Mouse (Mus musculus): ENCODE measurements around the gene Crb3.

Crb3 gene

DNA sequence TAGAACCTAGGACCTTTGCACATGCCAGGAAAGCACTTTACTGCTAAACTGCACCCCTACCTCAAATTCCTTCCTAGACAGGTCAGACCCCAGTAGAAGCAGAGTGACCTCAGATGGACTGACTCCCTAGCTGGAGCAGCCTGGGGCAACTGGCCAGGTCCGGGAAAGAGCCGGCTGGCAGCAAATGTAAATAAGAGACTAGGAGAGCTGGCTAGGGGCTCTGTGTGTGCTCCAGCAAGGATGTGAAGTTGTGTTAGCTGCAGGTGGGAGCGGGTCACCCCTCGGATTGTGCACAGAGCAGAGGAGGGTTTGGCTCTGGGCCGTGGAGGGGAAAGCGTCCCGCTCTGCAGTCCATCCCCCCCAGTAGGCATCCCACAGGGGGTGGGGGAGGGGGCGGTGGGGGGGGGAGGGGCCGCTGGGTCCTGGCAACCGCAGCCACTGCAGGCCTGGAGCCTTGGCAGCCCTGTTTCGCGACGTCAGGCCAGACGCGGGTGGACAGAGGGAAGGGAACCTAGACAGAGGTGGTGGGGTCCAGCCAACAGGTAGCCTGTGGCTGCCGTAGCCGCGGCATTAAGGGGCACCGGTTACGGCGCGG is at the start of gene Crb3:
Gene Crb3 (plus strand): TSS at position 215 of the 595 bp plus-strand sequence.
- no peak for DNase-seq (ENCODE audit: low spot score in 2 of 2)

DNA sequence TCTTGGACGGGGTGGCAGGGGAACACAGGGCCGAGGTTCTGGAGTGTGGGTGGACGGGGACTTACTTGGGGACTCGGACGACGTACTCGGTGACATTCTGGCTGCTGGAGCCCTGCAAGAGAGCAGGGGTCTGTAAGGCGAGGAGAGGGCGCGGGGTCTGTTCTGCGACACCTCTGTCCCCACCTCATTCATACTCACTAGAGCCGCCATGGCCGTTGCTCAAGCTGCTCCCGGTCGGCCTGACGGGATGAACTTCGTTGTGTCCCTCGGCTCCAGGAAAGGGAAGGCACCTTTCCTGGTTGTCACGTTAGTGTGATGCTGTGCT is 48.0 kb upstream of the Crb3 start:
- no peak for DNase-seq (ENCODE audit: low spot score in 2 of 2)

DNA sequence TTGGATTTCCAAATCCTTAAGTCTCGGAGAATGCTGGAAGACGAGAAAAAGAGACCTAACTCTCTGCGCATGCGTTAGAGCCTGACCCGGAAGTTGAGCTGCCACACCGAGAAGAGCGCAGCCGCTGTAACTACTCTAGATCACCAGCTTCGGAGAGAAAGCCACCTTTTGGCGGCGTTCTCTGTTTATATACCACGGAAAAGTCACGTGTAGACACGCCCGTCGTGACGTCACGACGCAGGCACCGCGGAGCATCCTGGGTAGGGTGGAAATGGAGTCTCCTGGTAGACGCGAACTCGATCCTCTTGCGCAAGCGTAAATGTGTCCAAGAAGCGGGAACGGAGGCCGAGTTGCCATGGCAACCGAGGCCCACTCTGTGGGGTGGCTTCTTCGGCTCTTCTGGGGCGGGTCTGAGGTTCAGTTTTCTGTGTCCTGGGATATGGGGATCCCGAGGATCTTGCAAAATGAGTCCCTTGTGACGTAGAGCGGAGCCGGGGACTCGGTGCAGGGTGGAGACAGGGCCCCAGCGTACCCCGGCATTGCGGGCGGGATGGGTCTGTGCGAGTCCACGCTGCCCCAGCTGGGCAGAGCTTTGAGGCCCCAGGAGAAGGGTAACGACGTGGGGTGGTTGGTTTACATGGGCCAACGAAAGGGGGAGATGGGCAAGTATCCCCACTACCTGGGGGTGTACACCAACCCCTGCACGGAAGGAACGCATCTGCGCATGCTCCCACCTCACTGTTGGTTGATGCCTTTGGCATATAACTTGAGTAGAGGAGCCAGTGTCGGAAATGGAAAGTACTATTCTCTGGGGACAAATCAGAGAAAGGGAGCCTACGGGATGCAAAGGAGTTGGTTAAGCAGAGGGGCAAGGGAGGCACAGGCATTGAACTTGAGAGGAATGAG is 47.4 kb upstream of the Crb3 start, which contains the start of the genes Gtf2f1 and Gm17949:
Gene Gtf2f1 (minus strand): TSS at position 53 of the 906 bp plus-strand sequence.
Gene Gm17949 (plus strand): TSS at position 234 of the 906 bp plus-strand sequence.
- DNase-seq (ENCODE audit: low spot score in 2 of 2) = peak; percentile 90 to 91

DNA sequence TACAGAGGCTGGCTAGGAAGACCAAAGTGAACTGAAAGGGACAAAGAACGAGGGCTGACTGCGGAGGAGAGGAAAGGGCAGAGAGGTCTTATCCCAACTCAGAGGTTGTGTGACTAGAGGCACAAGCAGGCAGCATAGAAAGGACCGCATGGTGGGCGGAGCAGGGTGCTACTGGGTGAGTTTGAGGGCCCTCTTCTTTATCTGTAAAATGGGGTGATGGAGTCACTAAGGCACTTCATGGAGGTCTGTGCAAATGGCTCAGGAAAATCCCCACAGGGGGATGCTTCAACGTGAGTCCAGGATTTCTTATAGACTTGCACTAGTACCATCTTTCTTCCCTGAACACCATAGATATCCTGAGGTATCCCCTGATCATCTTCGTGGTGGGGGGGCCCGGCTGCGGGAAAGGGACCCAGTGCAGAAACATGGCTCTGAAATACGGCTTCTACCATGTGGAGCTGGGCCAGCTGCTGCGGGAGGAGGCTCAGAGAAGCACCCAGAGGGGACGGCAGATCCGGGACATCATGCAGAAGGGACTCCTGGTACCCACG is 46.6 kb upstream of the Crb3 start:
- no peak for DNase-seq (ENCODE audit: low spot score in 2 of 2)

DNA sequence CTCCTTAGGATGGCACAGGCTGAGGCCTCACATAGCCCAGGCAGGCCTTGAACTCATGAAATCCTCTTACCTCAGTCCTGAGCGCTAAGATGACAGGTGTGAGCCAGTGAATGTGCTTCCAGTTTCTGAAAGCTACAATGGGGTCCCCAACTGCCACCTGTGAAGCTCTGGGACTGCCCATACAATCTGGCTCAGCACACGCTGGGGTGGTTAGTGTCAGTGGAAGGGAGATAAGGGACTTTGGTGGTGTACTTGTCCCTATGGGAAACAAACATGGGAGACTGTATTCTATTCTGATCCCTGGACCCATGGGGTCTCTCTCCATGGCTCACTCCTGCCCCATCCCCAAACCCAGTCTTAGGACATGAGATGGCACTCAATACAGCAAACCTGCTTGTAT is 39.2 kb upstream of the Crb3 start:
- DNase-seq (ENCODE audit: low spot score in 2 of 2) = no peak

DNA sequence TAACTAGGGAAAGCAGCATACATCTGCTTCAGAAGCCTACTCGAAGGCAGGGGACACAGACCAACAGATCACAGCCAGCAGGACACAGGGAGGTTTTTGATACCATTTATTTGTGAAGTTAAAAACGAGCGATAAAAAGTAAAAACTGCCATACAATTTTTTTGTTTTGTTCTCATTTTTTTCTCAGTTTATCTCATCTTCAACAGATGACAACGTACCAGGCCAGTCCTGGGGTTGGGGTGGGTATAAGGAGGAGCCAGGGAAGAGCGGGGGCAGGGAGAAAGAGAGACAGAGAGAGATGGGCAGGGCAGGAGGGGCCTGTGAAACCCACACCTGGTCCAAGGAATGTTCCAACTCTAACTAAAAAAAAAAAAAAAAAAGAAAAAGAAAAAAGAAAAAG is 37.9 kb upstream of the Crb3 start:
- no peak for DNase-seq (ENCODE audit: low spot score in 2 of 2)

DNA sequence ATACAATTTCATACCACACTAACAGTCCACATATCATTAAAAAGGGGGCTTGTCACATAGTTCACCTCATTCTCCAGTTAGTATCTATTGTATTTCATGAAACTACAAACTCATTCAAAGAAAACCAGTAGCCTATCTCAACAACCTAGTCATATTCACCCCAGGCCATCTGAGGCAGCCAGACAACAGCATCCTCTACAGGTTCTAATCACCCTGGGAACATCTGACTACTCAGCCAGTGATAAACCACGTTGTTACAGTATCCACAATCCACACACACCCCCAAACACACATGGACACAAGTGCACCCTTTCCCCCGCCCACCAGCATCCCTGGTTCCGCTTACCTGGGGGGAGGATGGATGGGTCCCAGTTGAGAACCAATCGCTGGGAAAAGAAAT is 31.4 kb upstream of the Crb3 start:
- no peak for DNase-seq (ENCODE audit: low spot score in 2 of 2)

DNA sequence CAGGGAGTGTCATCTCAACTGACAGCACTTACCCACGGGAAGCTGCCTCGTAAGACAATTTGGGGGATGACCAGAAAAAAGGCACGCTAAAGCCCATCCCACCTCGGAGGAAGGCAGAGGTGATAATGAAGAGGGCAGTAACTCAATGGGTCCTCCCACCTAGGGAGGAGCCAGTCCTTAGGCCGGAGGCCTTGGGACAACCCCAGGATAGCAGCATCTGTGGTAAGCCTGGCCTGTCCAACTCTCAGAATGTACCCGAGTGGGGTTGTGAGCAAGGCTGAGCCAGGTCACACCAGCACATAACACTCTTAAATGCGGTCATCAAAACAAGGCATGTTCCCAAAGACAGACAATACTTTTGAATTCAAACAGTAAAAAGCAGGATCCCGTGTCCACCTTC is 29.2 kb upstream of the Crb3 start:
- no peak for DNase-seq (ENCODE audit: low spot score in 2 of 2)

DNA sequence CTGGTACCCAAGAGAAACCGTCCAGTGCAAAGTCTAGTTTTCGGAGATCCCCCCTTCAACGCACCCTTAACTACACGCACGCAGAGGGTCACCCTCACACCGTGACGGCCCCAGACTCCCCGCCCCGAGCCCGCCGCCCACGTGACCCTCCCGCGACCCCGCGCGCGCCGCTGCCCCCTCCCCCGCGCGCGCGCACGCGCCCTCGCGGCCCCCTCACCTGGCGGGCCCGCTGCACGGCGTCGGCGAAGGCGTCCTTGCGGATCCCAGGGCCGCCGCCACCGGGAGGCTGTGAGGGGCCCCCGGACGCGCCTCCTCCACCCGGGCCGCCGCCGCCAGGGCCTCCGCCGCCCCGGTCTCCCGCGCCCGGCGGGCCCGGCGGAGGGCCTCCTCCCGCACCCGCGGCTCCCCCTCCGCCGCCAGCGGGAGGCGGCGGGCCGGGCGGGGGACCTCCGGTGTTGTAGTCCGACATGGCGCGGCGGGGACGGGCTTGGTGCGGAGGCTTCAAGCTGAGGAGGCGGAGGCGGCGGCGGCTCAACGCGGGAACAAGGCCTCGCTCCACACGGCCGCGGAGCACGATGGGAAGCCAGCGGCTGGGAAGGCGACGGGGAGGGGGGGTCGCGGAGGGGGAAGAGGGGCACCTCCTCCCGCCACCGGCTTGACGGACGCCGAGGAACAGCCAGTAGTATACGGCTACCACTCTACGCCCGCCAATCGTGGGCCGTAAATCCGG is 27.8 kb upstream of the Crb3 start, which contains the start of gene Khsrp:
Gene Khsrp (minus strand): TSS at position 592 of the 730 bp plus-strand sequence.
- DNase-seq (ENCODE audit: low spot score in 2 of 2) = peak in 1 of 2 experiments; percentile 13

DNA sequence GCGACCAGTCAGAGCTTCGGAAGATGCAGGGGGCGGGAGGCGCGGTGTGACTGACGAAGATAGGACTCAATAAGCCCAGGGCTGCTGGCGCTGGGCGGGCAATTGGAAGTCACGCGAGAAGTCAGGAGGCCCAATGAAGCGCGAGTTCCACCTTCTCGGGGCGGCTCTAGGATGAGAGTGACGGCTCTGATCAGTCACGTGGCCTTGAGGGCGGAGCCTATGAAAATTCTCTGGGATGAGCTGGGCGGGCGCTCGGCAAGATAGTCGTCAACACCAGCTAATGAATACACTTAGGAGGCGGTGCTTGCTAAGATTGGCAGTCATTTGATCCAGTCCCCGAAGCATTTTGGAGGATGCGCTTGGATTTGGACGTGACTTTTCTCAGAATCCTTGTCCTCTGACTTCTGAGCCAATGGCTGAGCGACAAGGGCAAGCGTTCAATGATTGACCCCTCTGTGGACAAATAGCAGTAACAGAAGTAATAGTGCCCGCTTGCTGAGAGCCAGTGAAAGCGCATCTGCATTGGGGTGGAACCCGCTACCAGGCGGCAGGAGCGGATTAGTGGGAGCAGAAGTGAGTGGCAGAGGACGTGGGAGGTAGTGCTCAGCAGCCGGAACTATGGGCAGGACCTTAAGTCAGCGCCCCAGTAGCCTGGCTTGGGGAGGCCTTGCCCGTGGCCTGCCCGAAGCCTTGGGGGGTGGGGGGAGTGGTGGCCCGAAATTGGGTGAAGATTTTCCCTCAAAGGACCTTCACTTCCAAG is 27.1 kb upstream of the Crb3 start:
- DNase-seq (ENCODE audit: low spot score in 2 of 2) = peak; percentile 100

DNA sequence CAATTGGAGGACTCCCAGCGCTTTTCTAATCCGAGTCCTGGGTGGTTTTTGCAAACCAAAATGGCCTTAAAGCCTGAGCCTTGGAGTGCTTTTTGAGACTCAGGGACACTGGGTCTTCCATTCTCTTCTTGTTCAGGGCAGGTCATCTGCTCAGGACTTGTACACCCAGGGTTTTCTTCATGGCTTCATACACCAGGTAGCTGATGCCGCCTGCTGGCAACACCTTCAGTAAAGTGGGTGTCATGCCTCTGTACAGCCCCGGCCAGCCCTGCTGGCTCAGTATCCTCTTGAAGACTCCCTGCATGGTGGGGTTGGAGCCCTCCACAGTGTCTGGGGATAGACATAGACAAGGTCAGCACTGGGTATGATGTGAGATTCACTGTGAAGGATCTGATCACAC is 26.1 kb upstream of the Crb3 start:
- DNase-seq (ENCODE audit: low spot score in 2 of 2) = no peak

DNA sequence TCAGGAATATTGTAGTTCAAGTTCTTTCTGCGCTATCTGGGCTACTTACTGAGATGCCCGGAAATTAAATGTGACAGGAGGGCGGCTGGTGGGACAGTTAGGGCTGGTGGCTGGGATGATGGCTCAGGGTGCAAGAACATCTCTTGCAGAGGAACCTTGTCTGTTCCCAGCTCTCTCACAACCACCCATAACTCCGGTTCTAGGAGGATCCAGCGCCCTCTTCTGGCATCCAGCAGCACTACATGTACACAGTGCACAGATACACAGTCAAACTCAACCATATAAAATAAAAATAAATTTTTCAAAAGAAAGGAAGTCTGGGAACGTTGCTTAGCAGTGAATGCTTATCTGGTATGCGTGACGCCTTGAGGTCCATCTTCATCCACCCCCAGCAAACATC is 19.9 kb upstream of the Crb3 start:
- DNase-seq (ENCODE audit: low spot score in 2 of 2) = peak in 1 of 2 experiments; percentile 22

DNA sequence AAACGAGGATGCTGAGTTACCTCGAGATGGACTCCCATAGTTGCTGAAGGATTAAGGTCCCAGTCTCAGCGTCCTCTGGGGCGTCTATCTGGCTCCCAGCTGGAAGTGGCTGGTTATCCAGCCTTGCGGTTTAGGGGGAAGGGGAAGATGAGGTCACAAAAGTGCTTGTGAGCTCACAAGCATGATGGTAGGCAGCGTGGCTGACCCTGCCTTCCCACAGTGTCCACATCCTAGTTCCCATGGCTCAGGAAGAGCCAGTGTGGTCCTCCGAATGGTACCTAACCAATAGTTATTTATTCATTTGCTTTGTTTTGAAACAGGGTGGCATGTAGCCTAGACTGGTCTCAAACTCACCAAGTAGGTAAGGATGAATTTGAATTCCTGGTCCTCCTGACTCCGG is 17.4 kb upstream of the Crb3 start, which contains the start of gene Slc25a41:
Gene Slc25a41 (minus strand): TSS at position 101 of the 400 bp plus-strand sequence.
- DNase-seq (ENCODE audit: low spot score in 2 of 2) = no peak

DNA sequence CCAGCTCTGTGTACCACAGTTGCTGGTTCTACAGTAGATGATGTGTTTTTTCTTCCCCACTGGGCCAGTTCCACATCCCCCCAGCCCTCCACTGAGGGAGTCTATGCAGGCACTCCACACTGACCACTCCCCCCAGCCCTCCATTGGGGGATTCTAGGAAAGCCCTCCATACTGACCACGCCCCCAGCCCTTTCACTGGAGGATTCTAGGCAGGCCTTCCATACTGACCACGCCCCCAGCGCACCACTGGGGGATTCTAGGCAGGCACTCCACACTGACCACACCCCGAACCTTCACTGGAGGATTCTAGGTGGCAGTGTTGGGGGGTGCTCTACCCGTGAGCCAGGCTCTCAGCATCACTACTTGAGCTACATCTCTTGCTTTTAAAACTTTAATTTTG is 11.5 kb upstream of the Crb3 start:
- no peak for DNase-seq (ENCODE audit: low spot score in 2 of 2)

DNA sequence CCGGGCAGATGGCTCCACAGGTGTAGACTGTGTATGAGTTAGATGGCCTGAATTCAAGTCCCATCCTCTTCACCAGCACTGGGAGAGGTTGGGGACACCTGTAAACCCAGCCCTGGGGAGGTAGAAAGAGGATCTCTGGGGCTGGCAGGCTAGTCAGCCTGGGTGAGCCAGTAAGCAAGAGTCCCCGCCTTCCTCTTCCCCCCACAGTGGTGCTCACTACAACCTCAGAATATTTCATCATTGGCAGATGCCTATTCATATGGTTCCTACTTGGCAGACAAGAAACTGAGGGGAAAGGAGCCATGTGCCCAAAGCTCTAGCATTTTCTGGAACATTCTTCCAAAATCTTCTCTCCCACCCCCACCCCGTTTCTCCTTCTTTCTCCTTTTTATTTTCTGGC is 10.1 kb upstream of the Crb3 start:
- no peak for DNase-seq (ENCODE audit: low spot score in 2 of 2)

DNA sequence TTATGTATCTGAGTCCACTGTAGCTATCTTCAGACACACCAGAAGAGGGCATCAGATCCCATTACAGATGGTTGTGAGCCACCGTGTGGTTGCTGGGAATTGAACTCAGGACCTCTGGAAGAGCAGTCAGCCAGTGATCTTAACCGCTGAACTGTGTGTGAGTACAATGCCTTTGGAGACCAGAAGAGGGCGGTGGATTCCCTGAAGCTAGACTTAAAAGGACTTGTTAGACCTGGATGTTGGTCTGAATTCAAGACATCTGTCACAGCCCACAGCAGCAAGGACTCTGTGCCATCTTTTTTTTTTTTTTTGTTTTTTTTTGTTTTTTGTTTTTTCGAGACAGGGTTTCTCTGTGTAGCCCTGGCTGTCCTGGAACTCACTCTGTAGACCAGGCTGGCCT is 7.2 kb upstream of the Crb3 start:
- DNase-seq (ENCODE audit: low spot score in 2 of 2) = peak in 1 of 2 experiments; percentile 24

DNA sequence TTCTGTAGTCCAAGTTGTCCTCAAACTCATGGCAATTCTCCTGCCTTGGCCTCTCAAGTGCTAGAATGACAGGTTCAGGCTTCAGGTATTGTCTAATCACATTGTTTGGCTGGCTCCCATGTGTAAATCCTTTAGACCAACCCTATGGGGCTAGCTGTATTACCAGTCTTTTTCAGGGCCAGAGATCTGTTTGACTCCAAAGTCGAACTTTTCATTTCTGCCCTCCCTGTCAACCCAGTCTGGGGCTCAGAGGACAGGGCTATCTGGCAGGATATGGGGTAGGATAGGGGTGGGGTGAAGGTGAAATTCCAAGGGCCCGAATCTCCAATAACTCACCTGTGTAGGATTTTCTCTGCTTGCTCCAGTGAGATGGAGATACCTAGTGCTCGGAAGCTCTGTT is 2.7 kb upstream of the Crb3 start:
- DNase-seq (ENCODE audit: low spot score in 2 of 2) = no peak

DNA sequence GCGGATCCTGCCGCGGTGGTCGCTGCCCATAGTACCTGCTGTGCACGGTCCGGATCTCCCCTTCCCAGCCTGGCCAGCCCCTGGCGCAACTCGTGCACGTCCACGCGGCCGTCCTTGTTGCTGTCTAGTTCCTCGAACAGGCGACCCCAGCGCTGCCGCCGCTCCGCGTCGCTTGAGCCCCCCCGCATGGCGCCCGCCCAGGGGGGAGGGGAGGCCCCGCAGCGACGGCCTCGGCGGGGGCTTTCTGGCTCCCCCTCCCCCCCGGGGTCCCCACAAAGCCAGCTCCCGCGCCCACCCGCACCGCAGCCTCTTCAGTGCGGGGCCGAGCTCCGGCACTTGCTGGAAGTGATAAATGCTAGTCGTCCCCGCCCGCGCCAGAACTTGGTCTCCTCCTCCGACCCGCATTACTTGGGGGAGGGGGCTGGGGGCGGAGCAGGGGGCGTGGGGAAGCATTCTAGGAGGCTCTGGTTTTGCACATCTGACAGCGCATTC is 627 bp downstream of the Crb3 start, which contains the start of gene Slc25a23:
Gene Slc25a23 (minus strand): TSS at position 378 of the 492 bp plus-strand sequence.
- DNase-seq (ENCODE audit: low spot score in 2 of 2) = peak; percentile 25 to 47

DNA sequence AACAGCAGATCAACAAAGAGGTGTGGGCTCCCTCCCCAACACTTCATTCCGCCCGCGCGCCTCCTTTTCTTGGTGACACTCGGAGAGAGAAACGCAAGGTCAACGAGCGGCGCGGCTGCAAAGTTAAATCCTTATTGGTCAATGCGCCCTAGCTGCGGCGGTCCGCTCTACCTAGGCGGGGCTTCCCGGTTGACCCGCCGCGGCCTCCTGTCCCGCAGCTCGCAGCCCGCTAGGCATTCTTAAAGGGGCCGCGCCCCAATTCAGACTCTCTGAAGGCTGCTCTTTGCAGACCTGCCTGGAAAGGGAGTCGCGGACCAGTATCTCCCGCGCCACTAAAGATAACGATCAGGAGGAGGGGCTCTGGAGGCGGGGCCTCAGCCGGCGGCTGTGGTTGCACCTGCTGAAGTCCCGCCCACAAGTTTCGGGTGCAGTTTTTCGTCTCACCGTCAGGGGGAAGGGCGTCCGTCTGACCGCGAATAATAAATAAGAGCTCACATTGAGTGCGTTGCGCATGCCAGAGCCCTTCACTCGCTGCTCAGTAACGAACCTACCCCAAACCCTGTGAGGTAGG is 1.4 kb downstream of the Crb3 start:
- peak; percentile 97 to 98 for DNase-seq (ENCODE audit: low spot score in 2 of 2)

DNA sequence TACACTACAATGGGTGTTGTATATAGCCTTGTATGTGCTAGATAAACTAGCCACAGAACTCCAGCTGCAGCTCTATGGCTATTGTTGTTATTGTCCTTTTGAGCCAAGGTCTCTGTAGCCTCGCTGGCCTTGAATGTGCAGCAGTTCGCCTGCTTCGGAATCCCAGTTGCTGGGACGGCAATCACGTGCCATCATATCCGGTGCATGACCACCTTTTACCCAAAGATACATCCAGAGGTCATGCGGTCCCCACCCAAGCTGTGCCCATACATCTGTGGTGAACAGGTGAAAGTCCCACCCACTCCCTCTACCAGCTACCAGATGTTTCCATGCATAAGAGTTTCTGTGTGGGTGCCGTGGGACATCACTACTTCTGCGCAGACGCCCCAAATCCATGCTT is 2.2 kb downstream of the Crb3 start:
- DNase-seq (ENCODE audit: low spot score in 2 of 2) = peak in 1 of 2 experiments; percentile 19
